Mouse (Mus musculus) adrenal gland, adult (tissue): ENCODE results near the gene Fv1.
A peak's percentile ranks its signal among the peaks of the same experiment; 100 is the strongest.
"Not testable (repeated sequence)": the region's sequence is repeated elsewhere in the genome, so short reads cannot be mapped to it uniquely, and the experiment has no call there.

Experiments
- DNase-seq, 2 experiments: peaks; one replicate each; pipeline ENCODE4 v3.0.0; 2022 to 2023; ENCODE audit warnings: low spot score in 1 of 2; ENCODE audit not compliant: inconsistent age in 2 of 2

Gene Fv1

GRCm38 (mm10) chr4:147868450-147869031, at the start of gene Fv1, which contains the start of gene Miip:
Gene Fv1 (plus strand): TSS chr4:147868979.
Gene Miip (minus strand): TSS chr4:147868816.
- DNase-seq = peak; percentile 97 to 98

GRCm38 (mm10) chr4:147819659-147820058, 49.1 kb upstream of the Fv1 start:
- DNase-seq = not testable (repeated sequence)

GRCm38 (mm10) chr4:147821414-147821813, 47.4 kb upstream of the Fv1 start:
- DNase-seq = not testable (repeated sequence)

- DNase-seq = no peak
These were observed 44.4 kb upstream of the Fv1 start for GRCm38 (mm10) chr4:147824389-147824788.

GRCm38 (mm10) chr4:147839282-147839681, 29.5 kb upstream of the Fv1 start:
- peak; percentile 34 to 60 for DNase-seq

GRCm38 (mm10) chr4:147842871-147843270, 25.9 kb upstream of the Fv1 start:
- peak in 1 of 2 experiments; percentile 64 for DNase-seq

GRCm38 (mm10) chr4:147847614-147848583, 20.9 kb upstream of the Fv1 start, which contains the start of gene Zfp933:
Gene Zfp933 (minus strand): TSS chr4:147848366.
- DNase-seq = peak; percentile 78 to 96

- DNase-seq = peak in 1 of 2 experiments; percentile 88
These were observed 20.2 kb upstream of the Fv1 start for GRCm38 (mm10) chr4:147848584-147848991.

- DNase-seq = no peak
These were observed 18.0 kb upstream of the Fv1 start for GRCm38 (mm10) chr4:147850776-147851175.

- DNase-seq = no peak
These were observed 6.7 kb upstream of the Fv1 start for GRCm38 (mm10) chr4:147862051-147862450.

GRCm38 (mm10) chr4:147865651-147866050, 3.1 kb upstream of the Fv1 start:
- DNase-seq = no peak

GRCm38 (mm10) chr4:147866056-147866455, 2.7 kb upstream of the Fv1 start:
- no peak for DNase-seq

- DNase-seq = peak in 1 of 2 experiments; percentile 69
These were observed 2.0 kb upstream of the Fv1 start for GRCm38 (mm10) chr4:147866793-147867192.

- peak in 1 of 2 experiments; percentile 72 for DNase-seq
These were observed 973 bp upstream of the Fv1 start for GRCm38 (mm10) chr4:147867563-147868449.

- DNase-seq = peak in 1 of 2 experiments; percentile 77
These were observed 459 bp downstream of the Fv1 start for GRCm38 (mm10) chr4:147869238-147869637.

GRCm38 (mm10) chr4:147875852-147876575, 7.2 kb downstream of the Fv1 start:
- no peak for DNase-seq

GRCm38 (mm10) chr4:147878537-147878936, 9.8 kb downstream of the Fv1 start:
- no peak for DNase-seq

- DNase-seq = no peak
These were observed 10.7 kb downstream of the Fv1 start for GRCm38 (mm10) chr4:147879456-147879855.

- no peak for DNase-seq
These were observed 11.1 kb downstream of the Fv1 start for GRCm38 (mm10) chr4:147879865-147880264.

- no peak for DNase-seq
These were observed 13.0 kb downstream of the Fv1 start for GRCm38 (mm10) chr4:147881792-147882191.
